Mouse (Mus musculus) frontal cortex, postnatal 10 days (tissue): ENCODE data around the gene Necap1.

Source experiments
- DNase-seq, 2 experiments: peaks; one replicate each; pipeline ENCODE4 v3.0.0; 2022; ENCODE audit warnings: low spot score in 2 of 2, mixed read lengths in 1 of 2

The Necap1 gene

DNA sequence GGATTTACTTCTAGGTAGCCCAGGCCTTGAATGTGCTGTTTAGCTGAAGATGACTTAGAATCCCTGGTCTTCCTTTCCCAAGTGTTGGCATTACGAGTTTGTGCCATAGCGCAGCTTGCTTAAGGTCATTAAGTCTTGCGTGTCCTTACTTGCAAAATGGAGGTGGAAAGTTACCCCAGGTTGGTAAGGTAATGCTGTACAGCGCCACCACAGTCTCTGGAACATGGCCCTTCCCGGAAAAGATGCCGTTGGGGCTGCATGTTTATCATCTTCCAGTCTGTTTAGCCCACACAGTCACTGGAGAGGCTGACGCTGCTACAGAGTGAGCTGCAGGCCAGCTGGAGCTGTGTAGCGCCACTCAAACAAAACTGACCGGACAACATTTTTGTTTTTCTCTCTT lies 9.3 kb downstream of the Necap1 start:
- no peak for DNase-seq

DNA sequence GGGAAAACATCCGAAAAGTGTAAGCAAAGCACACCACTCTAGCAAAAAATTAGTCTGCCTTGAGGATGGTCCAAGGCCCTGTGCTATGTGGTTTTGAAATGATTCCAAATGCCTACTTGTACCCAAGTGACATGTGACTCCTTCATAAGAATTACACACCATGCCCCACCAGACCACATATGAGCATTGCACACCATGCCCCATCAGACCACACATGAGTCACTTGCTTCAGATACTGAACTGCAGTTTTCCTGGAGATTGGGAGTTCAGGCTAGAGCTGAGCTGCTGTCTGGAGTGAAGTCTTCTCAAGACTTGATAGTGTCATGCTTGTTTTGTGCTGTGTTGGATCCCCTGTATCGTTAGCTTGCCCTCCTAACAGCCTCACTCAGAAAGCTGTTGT lies 15.3 kb downstream of the Necap1 start:
- DNase-seq, result peak in 1 of 2 experiments; percentile 2

DNA sequence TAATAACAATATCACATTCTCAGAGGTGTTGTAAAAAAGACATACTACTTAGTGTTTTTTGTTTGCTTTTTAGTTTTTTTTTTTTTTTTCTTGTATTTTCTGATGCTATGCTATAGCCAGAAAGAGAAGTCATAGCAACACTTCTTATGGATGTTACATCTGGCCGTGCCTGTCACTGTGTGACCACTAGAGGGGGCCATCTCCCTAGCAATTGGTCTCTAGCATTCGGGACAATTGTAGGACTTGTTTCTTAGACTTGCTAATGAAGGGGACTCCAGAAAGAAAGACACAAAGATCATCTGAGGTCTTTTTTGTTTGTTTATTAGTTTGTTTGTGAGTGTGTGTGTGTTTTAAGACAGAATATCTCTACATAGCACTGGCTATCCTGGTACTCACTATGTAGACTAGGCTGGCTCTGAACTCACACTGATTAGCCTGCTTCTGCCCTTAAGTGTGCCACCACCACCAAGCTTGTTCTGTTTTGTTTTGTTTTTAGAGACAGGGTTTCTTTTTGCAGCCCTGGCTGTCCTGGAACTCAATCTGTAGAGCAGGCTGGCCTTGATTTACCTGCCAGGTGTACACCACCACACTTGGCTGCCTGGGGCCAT lies 18.3 kb downstream of the Necap1 start:
- peak in 1 of 2 experiments; percentile 61 for DNase-seq

DNA sequence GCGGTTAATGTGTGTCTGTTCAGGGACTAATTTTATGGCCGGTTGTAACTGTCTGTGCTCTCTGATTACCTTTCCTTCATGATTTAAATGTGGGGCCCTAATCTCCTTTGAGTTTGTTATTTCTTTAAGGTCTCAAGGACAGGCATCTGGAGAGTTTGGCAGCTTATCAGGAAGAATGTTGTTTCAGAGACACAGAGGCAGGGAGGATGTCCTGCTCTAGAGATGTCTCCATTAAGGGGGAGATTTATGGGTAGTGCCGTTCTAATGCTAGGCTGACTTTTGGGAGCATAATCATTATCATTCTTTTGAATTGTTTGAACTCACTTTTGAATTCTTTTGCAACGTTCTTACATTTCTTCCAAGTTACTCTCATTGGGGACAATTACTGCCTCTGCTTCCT lies 45.6 kb downstream of the Necap1 start:
- DNase-seq, result no peak

DNA sequence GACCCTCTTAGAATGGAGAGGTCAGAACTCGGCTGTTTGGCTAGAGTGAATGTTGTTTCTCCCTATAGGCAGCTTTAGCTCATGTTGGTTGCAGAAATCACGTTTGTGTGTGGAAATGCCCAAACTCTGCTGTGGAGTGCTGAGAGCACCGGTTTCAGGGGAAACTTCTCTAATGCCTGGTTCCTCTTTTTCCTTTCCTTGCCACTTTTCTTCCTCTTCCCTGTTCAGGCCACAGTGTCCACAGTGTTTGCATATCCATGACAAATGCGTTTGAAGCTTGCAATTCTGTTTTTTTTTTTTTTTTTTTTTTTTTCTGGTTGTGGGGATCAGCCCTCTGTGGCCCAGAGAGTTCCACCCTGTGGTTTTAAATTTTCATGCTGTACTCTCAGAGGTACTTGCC lies 47.2 kb downstream of the Necap1 start, which contains the start of gene Clec4a1:
Clec4a1 (plus strand) TSS at position 398 of the 400 bp plus-strand sequence.
- DNase-seq, result no peak

DNA sequence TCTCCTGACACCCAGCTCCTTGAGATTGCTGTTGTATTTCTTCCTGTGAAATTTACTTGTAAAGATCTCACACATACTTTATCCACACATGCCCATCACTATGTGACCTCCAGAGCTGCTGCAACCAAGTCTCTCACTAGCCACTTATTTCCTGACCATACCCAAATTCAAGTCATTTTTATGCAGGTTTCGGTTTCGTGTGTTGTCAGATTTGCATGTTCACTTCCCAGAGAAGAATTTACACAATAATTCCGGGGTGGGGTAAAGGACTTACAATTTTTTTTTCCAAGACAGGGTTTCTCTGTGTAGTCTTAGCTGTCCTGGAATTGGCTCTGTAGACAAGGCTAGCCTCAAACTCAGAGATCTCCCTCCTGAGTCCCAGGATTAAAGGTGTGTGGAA lies 60.6 kb downstream of the Necap1 start:
- no peak for DNase-seq
